Mouse (Mus musculus) right cerebral cortex, postnatal 10 days (tissue): ENCODE measurements around the gene Edc3.

Source experiments
- DNase-seq, 2 experiments: peaks; one replicate each; pipeline ENCODE4 v3.0.0; 2021; ENCODE audit warnings: low spot score in 2 of 2

Gene Edc3

GRCm38 (mm10) chr9:57708068-57708719 is at the start of gene Edc3:
TSS of gene Edc3 (plus strand) at chr9:57708540.
- DNase-seq: peak; percentile 92 to 93

GRCm38 (mm10) chr9:57658970-57659369 is 49.4 kb upstream of the Edc3 start:
- no peak for DNase-seq

GRCm38 (mm10) chr9:57659774-57660173 is 48.6 kb upstream of the Edc3 start:
- DNase-seq: peak; percentile 80 to 87

GRCm38 (mm10) chr9:57660501-57660900 is 47.8 kb upstream of the Edc3 start:
- DNase-seq: no peak

- DNase-seq: peak in 1 of 2 experiments; percentile 66
These were observed 46.8 kb upstream of the Edc3 start for GRCm38 (mm10) chr9:57661552-57661951.

- DNase-seq: no peak
These were observed 43.7 kb upstream of the Edc3 start for GRCm38 (mm10) chr9:57664616-57665015.

GRCm38 (mm10) chr9:57666536-57666935 is 41.8 kb upstream of the Edc3 start:
- no peak for DNase-seq

- no peak for DNase-seq
These were observed 41.2 kb upstream of the Edc3 start for GRCm38 (mm10) chr9:57667136-57667535.

GRCm38 (mm10) chr9:57667817-57668216 is 40.5 kb upstream of the Edc3 start:
- no peak for DNase-seq

GRCm38 (mm10) chr9:57668277-57668676 is 40.1 kb upstream of the Edc3 start:
- no peak for DNase-seq

- no peak for DNase-seq
These were observed 38.8 kb upstream of the Edc3 start for GRCm38 (mm10) chr9:57669566-57669965.

GRCm38 (mm10) chr9:57671037-57671436 is 37.3 kb upstream of the Edc3 start:
- no peak for DNase-seq

GRCm38 (mm10) chr9:57671500-57671899 is 36.8 kb upstream of the Edc3 start:
- DNase-seq: no peak

- DNase-seq: no peak
These were observed 26.9 kb upstream of the Edc3 start for GRCm38 (mm10) chr9:57681411-57681810.

GRCm38 (mm10) chr9:57683520-57683919 is 24.8 kb upstream of the Edc3 start, which contains the start of gene Cyp1a2:
TSS of gene Cyp1a2 (minus strand) at chr9:57683703.
- no peak for DNase-seq

- no peak for DNase-seq
These were observed 22.3 kb upstream of the Edc3 start for GRCm38 (mm10) chr9:57686011-57686410.

GRCm38 (mm10) chr9:57687751-57688150 is 20.6 kb upstream of the Edc3 start, which contains the start of gene Cyp1a1:
TSS of gene Cyp1a1 (plus strand) at chr9:57687928.
- DNase-seq: no peak

GRCm38 (mm10) chr9:57688158-57688557 is 20.2 kb upstream of the Edc3 start:
- DNase-seq: no peak

GRCm38 (mm10) chr9:57688606-57689005 is 19.7 kb upstream of the Edc3 start:
- DNase-seq: no peak

- no peak for DNase-seq
These were observed 14.2 kb upstream of the Edc3 start for GRCm38 (mm10) chr9:57694108-57694507.

- DNase-seq: peak; percentile 91
These were observed 11.7 kb upstream of the Edc3 start for GRCm38 (mm10) chr9:57696380-57697285.

- no peak for DNase-seq
These were observed 11.0 kb upstream of the Edc3 start for GRCm38 (mm10) chr9:57697380-57697779.
